Mouse (Mus musculus): ENCODE data around the gene Chchd3.

The Chchd3 gene

DNA sequence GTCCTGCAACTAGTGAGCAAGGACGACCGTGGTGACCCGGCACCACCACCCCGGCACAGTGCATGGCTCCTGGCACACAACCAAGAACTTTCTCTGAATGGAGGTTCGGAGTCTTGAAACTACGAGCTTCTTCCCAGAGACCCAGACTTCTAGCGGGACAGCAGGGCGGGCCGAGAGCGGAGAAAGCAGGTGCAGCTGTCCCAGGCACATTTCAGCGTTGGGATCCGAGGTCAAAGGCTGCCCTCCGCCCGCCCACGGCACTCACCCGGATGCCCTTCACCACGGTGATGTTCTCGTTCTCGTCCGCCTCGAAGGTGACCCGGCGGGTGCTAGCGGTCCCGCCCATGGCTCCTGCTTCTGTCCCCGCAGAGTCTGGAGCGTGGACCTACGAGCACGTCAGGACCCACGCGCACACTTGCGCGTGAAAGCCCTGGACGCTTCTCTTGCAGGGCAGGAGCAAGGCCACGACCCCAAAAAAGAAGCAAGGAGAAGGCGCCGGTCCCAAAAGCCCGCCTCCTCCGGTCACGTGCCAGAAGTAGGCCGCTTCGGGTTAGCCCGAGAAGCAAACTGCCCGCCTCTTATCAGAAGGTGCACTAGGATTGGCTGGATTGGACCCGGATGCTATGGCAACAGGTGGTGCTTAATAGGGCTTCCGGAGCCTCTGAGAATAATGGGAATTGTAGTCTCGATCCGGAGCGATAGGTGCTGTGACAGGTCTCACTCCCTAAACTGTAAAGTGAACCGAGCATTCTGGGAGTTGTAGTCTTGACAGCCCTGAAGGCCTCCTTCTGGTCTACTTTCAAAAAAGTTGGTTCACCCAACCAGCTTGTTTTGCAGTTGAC is at the start of gene Chchd3:
Gene Chchd3 (minus strand): TSS at position 526 of the 842 bp plus-strand sequence.
- peak; percentile 94 for DNase-seq (ENCODE audit: low read depth, low spot score)

GRCm38 (mm10) chr6:33104661-33105060 is 44.6 kb upstream of the Chchd3 start:
- DNase-seq (ENCODE audit: low read depth, low spot score), result no peak

GRCm38 (mm10) chr6:33098903-33099302 is 38.8 kb upstream of the Chchd3 start:
- no peak for DNase-seq (ENCODE audit: low read depth, low spot score)

DNA sequence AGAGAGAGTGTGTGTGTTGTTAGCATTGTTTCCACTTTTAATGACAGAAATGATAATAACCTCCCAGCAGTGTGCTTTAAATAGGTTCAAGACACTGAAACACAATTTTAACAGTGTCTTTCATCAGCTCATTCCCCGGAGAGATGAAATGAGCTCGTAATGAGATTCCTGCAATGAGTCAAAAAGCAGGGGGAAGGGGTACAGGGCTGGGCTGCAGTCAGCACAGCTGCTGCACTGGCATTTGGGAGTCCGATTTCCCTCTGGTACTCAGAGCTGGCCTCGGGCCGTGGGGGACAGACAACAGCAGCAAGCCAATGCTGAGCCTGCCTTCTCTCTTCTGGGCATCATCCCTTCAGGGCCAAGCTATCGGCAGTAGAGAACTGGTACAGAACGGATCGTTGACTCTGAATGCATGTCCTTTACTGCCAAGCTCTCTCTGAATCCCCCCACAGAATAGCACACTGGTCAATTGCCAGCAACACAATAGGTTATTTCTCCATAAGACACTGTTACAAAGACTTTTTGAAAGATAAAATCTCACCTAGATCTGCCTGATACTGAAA is 34.7 kb upstream of the Chchd3 start:
- no peak for DNase-seq (ENCODE audit: low read depth, low spot score)

DNA sequence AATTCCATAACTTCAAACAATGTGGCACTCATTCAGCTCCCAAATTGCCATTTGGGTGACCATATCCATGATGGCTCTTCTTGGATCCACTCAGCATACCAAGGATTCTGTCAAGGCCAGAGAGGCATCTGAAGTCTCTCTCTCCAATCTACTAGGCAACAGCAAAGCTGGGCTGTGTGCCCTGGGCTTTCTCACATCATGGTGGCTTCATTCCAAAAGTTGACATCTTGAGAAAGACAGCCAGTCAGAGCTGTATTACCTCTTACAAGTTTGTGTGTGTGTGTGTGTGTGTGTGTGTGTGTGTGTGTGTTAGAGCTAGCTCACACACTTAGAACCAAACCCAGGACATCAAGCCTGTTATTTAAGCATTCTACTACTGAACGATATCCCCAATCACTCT is 20.1 kb upstream of the Chchd3 start:
- DNase-seq (ENCODE audit: low read depth, low spot score), result no peak

- no peak for DNase-seq (ENCODE audit: low read depth, low spot score)
Observed at GRCm38 (mm10) chr6:33078260-33078936, 18.3 kb upstream of the Chchd3 start.

DNA sequence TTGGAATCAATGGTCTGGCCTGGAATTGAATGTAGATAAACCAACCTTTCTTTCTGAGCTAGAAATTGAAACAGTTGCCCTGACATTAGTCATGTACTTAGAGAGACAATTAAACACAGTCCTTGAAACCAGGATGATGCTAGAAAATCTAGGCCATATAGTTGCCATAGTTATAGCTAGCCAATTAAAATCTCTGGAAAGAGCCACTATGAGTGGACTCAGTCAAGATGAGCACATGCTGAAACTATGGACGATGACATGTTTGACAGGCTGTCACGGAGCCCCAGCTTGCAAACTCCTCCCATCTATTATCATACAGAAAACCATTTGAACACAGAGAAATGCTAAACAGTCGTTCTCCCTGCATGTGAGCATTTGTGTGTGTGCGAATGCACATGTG is 6.4 kb upstream of the Chchd3 start:
- DNase-seq (ENCODE audit: low read depth, low spot score), result no peak

GRCm38 (mm10) chr6:33059276-33059675 is 784 bp downstream of the Chchd3 start:
- DNase-seq (ENCODE audit: low read depth, low spot score), result no peak

- no peak for DNase-seq (ENCODE audit: low read depth, low spot score)
Observed at GRCm38 (mm10) chr6:33056392-33056791, 3.7 kb downstream of the Chchd3 start.

- DNase-seq (ENCODE audit: low read depth, low spot score), result no peak
Observed at GRCm38 (mm10) chr6:33055663-33056062, 4.4 kb downstream of the Chchd3 start.

GRCm38 (mm10) chr6:33054946-33055345 is 5.1 kb downstream of the Chchd3 start:
- DNase-seq (ENCODE audit: low read depth, low spot score), result no peak

- DNase-seq (ENCODE audit: low read depth, low spot score), result no peak
Observed at GRCm38 (mm10) chr6:33051642-33052041, 8.4 kb downstream of the Chchd3 start.

DNA sequence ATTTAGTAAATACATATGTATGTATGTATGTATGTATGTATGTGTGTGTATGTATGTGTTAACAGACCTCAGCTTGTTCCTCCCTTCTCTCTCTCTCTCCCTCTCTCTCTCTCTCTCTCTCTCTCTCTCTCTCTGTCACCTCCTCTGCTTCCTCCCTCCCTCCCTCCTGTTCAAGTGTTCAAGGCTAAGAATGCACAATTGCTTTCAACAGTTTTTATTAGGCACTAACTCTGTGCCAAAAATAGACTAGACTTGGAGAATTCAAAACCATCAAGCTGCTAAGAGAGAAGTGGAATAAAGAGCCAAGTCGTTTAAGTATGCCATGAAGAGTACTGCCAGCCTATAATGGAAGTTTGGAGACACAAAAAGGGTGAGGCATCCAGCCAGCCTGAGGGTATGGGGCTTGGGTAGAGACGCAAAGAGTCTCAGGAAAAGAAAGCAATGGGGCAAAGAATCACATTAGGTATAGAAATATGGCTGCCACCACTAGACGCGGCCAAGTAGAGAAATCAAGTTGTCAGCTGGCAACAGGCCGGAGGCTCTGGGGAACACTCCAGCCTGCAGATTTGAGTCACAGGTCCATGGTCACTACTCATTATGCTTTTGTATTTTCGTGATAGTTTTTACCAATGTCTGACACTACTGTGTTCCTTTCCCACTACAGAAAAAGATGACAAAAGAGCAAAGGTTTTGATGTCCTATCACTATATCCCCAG is 10.2 kb downstream of the Chchd3 start:
- DNase-seq (ENCODE audit: low read depth, low spot score), result no peak

- no peak for DNase-seq (ENCODE audit: low read depth, low spot score)
Observed at GRCm38 (mm10) chr6:33043480-33043879, 16.6 kb downstream of the Chchd3 start.

DNA sequence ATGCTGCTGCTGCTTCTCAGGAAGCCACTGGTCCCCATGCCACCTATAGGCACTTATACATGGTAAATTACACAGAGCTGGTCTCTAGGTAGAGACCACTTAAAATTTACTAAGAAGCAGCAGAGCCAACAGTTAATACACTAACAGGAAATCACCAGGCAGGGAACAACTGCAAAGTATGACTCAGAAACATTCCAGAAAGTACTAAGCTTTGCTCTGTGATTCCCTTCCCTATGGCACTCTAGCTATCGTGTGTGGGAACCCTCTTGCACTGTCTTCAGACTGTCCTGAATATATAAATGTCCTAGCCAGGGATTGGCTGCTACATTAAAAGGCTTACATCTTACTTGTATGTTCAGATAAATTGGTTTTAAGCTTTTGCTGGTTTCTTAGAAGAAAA is 17.2 kb downstream of the Chchd3 start:
- DNase-seq (ENCODE audit: low read depth, low spot score), result no peak

- no peak for DNase-seq (ENCODE audit: low read depth, low spot score)
Observed at GRCm38 (mm10) chr6:33041978-33042377, 18.1 kb downstream of the Chchd3 start.

DNA sequence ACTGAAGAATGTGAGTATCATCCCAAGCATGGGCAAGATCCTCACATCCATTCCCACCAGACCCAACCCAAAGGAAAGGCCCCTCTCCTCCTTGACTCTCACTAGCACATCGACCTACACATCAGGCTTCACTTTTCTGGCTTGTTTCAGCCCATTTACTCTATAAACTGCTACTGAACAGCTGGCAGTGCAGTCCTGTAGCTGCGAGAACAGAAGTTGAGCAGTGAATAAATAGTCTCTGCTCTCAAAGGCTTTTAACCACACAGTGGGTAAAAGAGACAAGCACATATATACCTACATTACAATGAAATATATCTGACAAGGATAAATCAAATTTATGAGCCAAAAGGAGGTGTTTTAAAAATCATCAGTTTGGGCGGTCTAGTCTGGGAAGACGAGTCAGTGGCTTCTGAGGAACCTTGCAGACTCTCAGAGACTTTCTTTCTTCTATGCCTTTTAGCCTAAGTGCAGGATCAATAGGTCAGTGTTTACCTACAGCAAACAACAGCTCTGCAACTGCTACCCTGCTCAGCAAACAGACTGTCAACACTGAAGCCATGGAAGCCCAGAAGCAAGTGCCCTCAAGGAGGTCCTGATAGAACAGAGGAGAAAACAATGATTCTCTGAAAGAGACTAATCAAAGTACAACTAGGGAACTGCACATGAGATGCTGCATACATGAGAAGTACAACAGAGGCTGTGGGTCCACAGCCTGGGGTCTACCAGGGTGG is 19.5 kb downstream of the Chchd3 start:
- no peak for DNase-seq (ENCODE audit: low read depth, low spot score)

- DNase-seq (ENCODE audit: low read depth, low spot score), result no peak
Observed at GRCm38 (mm10) chr6:33032543-33032942, 27.5 kb downstream of the Chchd3 start.

- DNase-seq (ENCODE audit: low read depth, low spot score), result no peak
Observed at GRCm38 (mm10) chr6:33031631-33032030, 28.4 kb downstream of the Chchd3 start.

- DNase-seq (ENCODE audit: low read depth, low spot score), result no peak
Observed at GRCm38 (mm10) chr6:33028296-33028695, 31.8 kb downstream of the Chchd3 start.

DNA sequence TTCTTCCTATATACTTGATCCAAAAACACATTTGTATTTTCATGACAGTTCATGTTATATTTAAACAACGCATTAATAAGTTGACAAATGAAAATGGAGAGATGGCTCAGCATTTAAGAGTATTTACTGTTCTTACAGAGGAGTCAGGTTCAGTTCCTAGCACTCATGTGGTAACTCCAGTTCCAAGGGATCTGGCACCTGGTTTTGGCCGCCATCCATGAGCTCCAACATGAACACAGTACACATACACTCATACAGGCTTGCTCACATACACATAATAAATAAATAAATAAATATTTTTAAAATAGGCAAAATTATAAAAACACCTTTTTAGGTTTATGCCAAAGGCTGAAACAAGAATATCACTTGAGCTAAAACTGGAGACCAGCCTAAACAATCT is 35.0 kb downstream of the Chchd3 start:
- no peak for DNase-seq (ENCODE audit: low read depth, low spot score)

Data from retina, adult 2 months (tissue).